ENCODE assay signal across 8 mouse cellular contexts in the genomic region with DNA sequence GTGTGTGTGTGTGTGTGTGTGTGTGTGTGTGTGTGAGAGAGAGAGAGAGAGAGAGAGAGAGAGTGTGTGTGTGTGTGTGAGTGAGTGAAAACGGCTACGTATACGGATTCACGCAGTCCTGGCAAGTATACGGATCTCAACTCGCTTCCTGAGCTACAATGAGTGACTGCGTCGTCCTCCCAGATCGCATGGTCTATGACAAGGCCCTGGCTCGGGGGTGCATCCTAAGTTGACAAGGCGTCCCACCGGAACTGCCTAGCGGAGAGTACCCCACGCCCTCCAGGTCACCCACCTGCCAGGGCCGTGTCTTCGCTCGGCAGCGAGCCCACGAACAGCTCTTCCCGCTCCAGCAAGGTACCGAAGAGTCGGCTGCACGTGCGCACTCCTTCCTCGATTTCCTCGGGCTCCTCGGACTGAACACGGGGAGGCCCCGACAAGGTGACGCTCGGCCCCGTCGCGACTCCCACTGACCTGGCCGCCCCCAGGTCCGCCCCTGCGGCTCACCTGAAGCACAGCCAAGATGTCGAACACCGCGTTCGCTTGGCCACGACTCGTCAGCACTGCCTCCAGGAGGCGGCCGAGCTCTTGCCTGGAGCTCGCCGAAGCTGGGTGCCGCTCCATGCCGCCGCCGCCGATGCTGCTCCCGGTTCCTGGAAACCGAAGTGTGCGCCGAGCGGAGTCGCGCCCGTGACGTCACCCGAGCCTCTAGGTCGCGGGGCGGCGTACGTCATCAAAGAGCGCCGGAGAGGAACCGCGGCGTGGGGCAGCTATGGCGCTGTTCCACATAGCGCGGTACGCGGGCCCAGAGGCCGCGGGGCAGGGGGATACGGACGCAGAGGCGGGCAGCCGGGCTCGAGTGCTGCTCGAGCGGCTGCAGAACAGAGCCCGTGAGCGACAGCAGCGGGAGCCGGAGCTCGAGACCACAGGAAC. TPM values are rescaled to one million over a fixed set of nuclear protein-coding genes. Genes with fewer than 3 reads are reported as not detected.
DNase-seq lines count a peak whose midpoint lies in the region; ATAC-seq and TF ChIP-seq lines count a peak whose summit lies in the region.

A gene (minus strand): TSS at position 699 of the 930 bp plus-strand sequence.
A gene (plus strand): TSS at position 733 of the 930 bp plus-strand sequence.

- peak; percentile 55 for TF ChIP-seq POLR2A in testis, adult 2 months (IDR thresholded peaks at IDR 0.05; ENCODE audit: control insufficient read depth, low read depth, low read length)

- no peak for TF ChIP-seq CTCF in E14TG2a.4 (conservative IDR thresholded peaks at IDR 0.05; ENCODE audit: low read length)
- TF ChIP-seq CTCF in heart, postnatal 0 days (IDR thresholded peaks at IDR 0.05; ENCODE audit: low read depth), result no peak
- TF ChIP-seq CTCF in testis, adult 2 months (IDR thresholded peaks at IDR 0.05; ENCODE audit: control insufficient read depth, insufficient read depth, insufficient replicate concordance, low read depth, low read length), result no peak

- peak within 1 kb of the TSS; percentile 82 for H3K9ac ChIP-seq in forebrain, embryonic 12.5 days
- peak within 1 kb of the TSS; percentile 84 for H3K9ac ChIP-seq in heart, postnatal 0 days (replicated peaks; ENCODE audit: low read depth, low read length)
- H3K9ac ChIP-seq in liver, embryonic 16.5 days (ENCODE audit: low read depth, low read length), result peak within 1 kb of the TSS; percentile 77
- peak within 1 kb of the TSS; percentile 84 for H3K9ac ChIP-seq in neural tube, embryonic 13.5 days

- no peaks in the 10 kb centered on the region for H3K27me3 ChIP-seq in E14TG2a.4 (ENCODE audit: insufficient read depth, low read length)
- no peaks in the 10 kb centered on the region for H3K27me3 ChIP-seq in forebrain, embryonic 12.5 days
- H3K27me3 ChIP-seq in heart, postnatal 0 days (ENCODE audit: control insufficient read depth, insufficient read depth, low read length), result no peaks in the 10 kb centered on the region
- no peaks in the 10 kb centered on the region for H3K27me3 ChIP-seq in liver, embryonic 16.5 days (ENCODE audit: control insufficient read depth, insufficient read depth, low read depth, low read length)
- no peaks in the 10 kb centered on the region for H3K27me3 ChIP-seq in neural tube, embryonic 13.5 days
- H3K27me3 ChIP-seq in testis, adult 2 months (ENCODE audit: control insufficient read depth, insufficient read depth, low read length), result no peaks in the 10 kb centered on the region

- peak; percentile 96 for DNase-seq in c-Kit-positive CD71-positive TER-119-positive erythroid progenitor cells, embryonic 14.5 days (ENCODE audit: low spot score)
- DNase-seq in heart, postnatal 0 days (ENCODE audit: low spot score), result peak; percentile 87
- DNase-seq in kidney, postnatal 4 days, result peak; percentile 99

- peak within 1 kb of the TSS; percentile 99 for H3K4me3 ChIP-seq in E14TG2a.4 (replicated peaks; ENCODE audit: low read length)
- H3K4me3 ChIP-seq in forebrain, embryonic 12.5 days (replicated peaks), result peak within 1 kb of the TSS; percentile 95
- peak within 1 kb of the TSS; percentile 99 for H3K4me3 ChIP-seq in heart, postnatal 0 days (ENCODE audit: low read depth, low read length)
- peak within 1 kb of the TSS; percentile 77 for H3K4me3 ChIP-seq in liver, embryonic 16.5 days (ENCODE audit: low read depth, low read length)
- H3K4me3 ChIP-seq in neural tube, embryonic 13.5 days, result peak within 1 kb of the TSS; percentile 96
- peak within 1 kb of the TSS; percentile 96 for H3K4me3 ChIP-seq in testis, adult 2 months (ENCODE audit: control insufficient read depth, low read depth, low read length)

- no peak for TF ChIP-seq EP300 in heart, postnatal 0 days (IDR thresholded peaks at IDR 0.05; ENCODE audit: low read depth)

- ATAC-seq in forebrain, embryonic 12.5 days (ENCODE audit: low FRiP score), result peak; percentile 88
- peak; percentile 88 for ATAC-seq in heart, postnatal 0 days (ENCODE audit: insufficient read depth, low read depth)
- peak; percentile 90 for ATAC-seq in liver, embryonic 16.5 days (ENCODE audit: low read depth)
- ATAC-seq in neural tube, embryonic 13.5 days (ENCODE audit: low read depth), result peak; percentile 80

- H3K4me2 ChIP-seq in forebrain, embryonic 12.5 days, result peak within 1 kb of the TSS; percentile 92
- peak within 1 kb of the TSS; percentile 98 for H3K4me2 ChIP-seq in heart, postnatal 0 days (ENCODE audit: low read depth, low read length)
- peak within 1 kb of the TSS; percentile 90 for H3K4me2 ChIP-seq in liver, embryonic 16.5 days (ENCODE audit: low read depth, low read length)
- peak within 1 kb of the TSS; percentile 90 for H3K4me2 ChIP-seq in neural tube, embryonic 13.5 days

- peaks cover 27% of the 10 kb centered on the region for H3K4me1 ChIP-seq in E14TG2a.4 (replicated peaks; ENCODE audit: low read depth, low read length)
- H3K4me1 ChIP-seq in forebrain, embryonic 12.5 days, result peaks cover 18% of the 10 kb centered on the region
- H3K4me1 ChIP-seq in heart, postnatal 0 days (ENCODE audit: control insufficient read depth, insufficient read depth), result peaks cover 11% of the 10 kb centered on the region
- H3K4me1 ChIP-seq in liver, embryonic 16.5 days (ENCODE audit: control insufficient read depth, low read depth, low read length), result peaks cover 19% of the 10 kb centered on the region
- peaks cover 23% of the 10 kb centered on the region for H3K4me1 ChIP-seq in neural tube, embryonic 13.5 days (replicated peaks)
- H3K4me1 ChIP-seq in testis, adult 2 months (ENCODE audit: control insufficient read depth, insufficient read depth, low read length), result peaks cover 4% of the 10 kb centered on the region; the same call in 1 of the 2 replicates

- WGBS in forebrain, embryonic 12.5 days, result under 1% methylated on average over 91 of the region's 91 CpGs
- 1% methylated on average over 91 of the region's 91 CpGs for WGBS in heart, postnatal 0 days
- under 1% methylated on average over 91 of the region's 91 CpGs for WGBS in liver, embryonic 16.5 days (ENCODE audit: insufficient replicate concordance)
- under 1% methylated on average over 87 of the region's 91 CpGs for WGBS in neural tube, embryonic 13.5 days

- H3K27ac ChIP-seq in forebrain, embryonic 12.5 days, result peak within 1 kb of the TSS; percentile 13; the same call in 1 of the 2 replicates
- peak within 1 kb of the TSS; percentile 56; the same call in 1 of the 2 replicates for H3K27ac ChIP-seq in heart, postnatal 0 days (ENCODE audit: low read depth)
- peak within 1 kb of the TSS; percentile 46; the same call in 1 of the 2 replicates for H3K27ac ChIP-seq in liver, embryonic 16.5 days (ENCODE audit: low read length)
- 0 out of 2 replicates have a peak within 1 kb of the TSS, but pooled peaks have one; percentile 30 for H3K27ac ChIP-seq in neural tube, embryonic 13.5 days (replicated peaks)
- peak within 1 kb of the TSS; percentile 60 for H3K27ac ChIP-seq in testis, adult 2 months (ENCODE audit: control insufficient read depth, insufficient read depth, low read depth, low read length)

- H3K36me3 ChIP-seq in E14TG2a.4 (ENCODE audit: insufficient read depth, low read length), result peaks cover 81% of the 10 kb centered on the region
- peaks cover 71% of the 10 kb centered on the region for H3K36me3 ChIP-seq in forebrain, embryonic 12.5 days (replicated peaks)
- peaks cover 59% of the 10 kb centered on the region for H3K36me3 ChIP-seq in heart, postnatal 0 days (replicated peaks; ENCODE audit: control insufficient read depth, insufficient read depth, low read length)
- peaks cover 36% of the 10 kb centered on the region for H3K36me3 ChIP-seq in liver, embryonic 16.5 days (ENCODE audit: control insufficient read depth, insufficient read depth)
- peaks cover 72% of the 10 kb centered on the region for H3K36me3 ChIP-seq in neural tube, embryonic 13.5 days
- peaks cover 3% of the 10 kb centered on the region for H3K36me3 ChIP-seq in testis, adult 2 months (ENCODE audit: control insufficient read depth, insufficient read depth, low read length)

- no peaks in the 10 kb centered on the region for H3K9me3 ChIP-seq in E14TG2a.4 (ENCODE audit: low read length)
- no peaks in the 10 kb centered on the region for H3K9me3 ChIP-seq in forebrain, embryonic 12.5 days
- H3K9me3 ChIP-seq in heart, postnatal 0 days (replicated peaks; ENCODE audit: control insufficient read depth, low read length), result no peaks in the 10 kb centered on the region
- no peaks in the 10 kb centered on the region for H3K9me3 ChIP-seq in liver, embryonic 16.5 days (replicated peaks; ENCODE audit: control insufficient read depth, low read length)
- H3K9me3 ChIP-seq in neural tube, embryonic 13.5 days, result no peaks in the 10 kb centered on the region

RNA-seq across cellular contexts. Expression of the first gene that starts in this region (rescaled TPM):
- 58.3 and 61.1 TPM in 2 replicates for polyA plus RNA-seq in forebrain, embryonic 12.5 days (2016; fragmentation: Nextera tagmentation; extraction: Ambion mirVana)
- 7.6 and 27.2 TPM in 2 replicates for total RNA-seq in heart, postnatal 0 days (2014; rRNA removed; ENCODE audit: low replicate concordance)
- 16.7 and 19.0 TPM in 2 replicates for polyA plus RNA-seq in heart, postnatal 0 days (2015; fragmentation: Nextera tagmentation; extraction: Ambion mirVana)
- polyA plus RNA-seq in liver, embryonic 16.5 days (2015; fragmentation: Nextera tagmentation; extraction: Ambion mirVana), result 32.7 and 34.3 TPM in 2 replicates
- 38.4 and 47.3 TPM in 2 replicates for polyA plus RNA-seq in neural tube, embryonic 13.5 days (2015; fragmentation: Nextera tagmentation; extraction: Ambion mirVana)
- 40.3 and 45.1 TPM in 2 replicates for polyA plus RNA-seq in testis, adult 2 months (2012; rRNA removed)

RNA-seq across cellular contexts. Expression of the second gene that starts in this region (rescaled TPM):
- 31.7 and 33.8 TPM in 2 replicates for polyA plus RNA-seq in forebrain, embryonic 12.5 days (2016; fragmentation: Nextera tagmentation; extraction: Ambion mirVana)
- 2.6 and 12.1 TPM in 2 replicates for total RNA-seq in heart, postnatal 0 days (2014; rRNA removed; ENCODE audit: low replicate concordance)
- polyA plus RNA-seq in heart, postnatal 0 days (2015; fragmentation: Nextera tagmentation; extraction: Ambion mirVana), result 4.4 and 5.9 TPM in 2 replicates
- 6.4 and 7.5 TPM in 2 replicates for polyA plus RNA-seq in liver, embryonic 16.5 days (2015; fragmentation: Nextera tagmentation; extraction: Ambion mirVana)
- polyA plus RNA-seq in neural tube, embryonic 13.5 days (2015; fragmentation: Nextera tagmentation; extraction: Ambion mirVana), result 16.7 and 22.0 TPM in 2 replicates
- 22.8 and 24.5 TPM in 2 replicates for polyA plus RNA-seq in testis, adult 2 months (2012; rRNA removed)

Comparison
In these comparisons a context has a peak if more than half of its experiments do, and no peak if none do; other contexts are left out.
1. Peak in every context shown above with its lines: DNase-seq, ATAC-seq, H3K4me3 ChIP-seq and H3K27ac ChIP-seq.